Mouse (Mus musculus) forebrain, embryonic 12.5 days (tissue): ENCODE measurements at regions not wholly inside any gene's neighbourhood (a gene's known extent, or its start where the extent isn't known, plus 50 kb on each side); places are given as distances from the start of the nearest gene placed in this dataset.

Experiments used
- ATAC-seq: fragments of 200-750 bp; cut with Nextera tagmentation; 2 replicates; pipeline ENCODE4 v1.8.0; 2017; ENCODE audit warnings: moderate TSS enrichment; ENCODE audit not compliant: low FRiP score
- H3K27ac ChIP-seq: fragments of 300-500 bp; sonication (generic); 2 replicates; pipeline ENCODE4 v1.5.1; 2016; ENCODE audit warnings: mild to moderate bottlenecking
- H3K27me3 ChIP-seq: fragments of 300-500 bp; sonication (generic); 2 replicates; pipeline ENCODE4 v1.6.1; 2016; ENCODE audit warnings: mild to moderate bottlenecking
- H3K36me3 ChIP-seq: fragments of 300-500 bp; sonication (generic); replicated peaks from 2 replicates; pipeline ENCODE4 v1.6.1; 2016; ENCODE audit warnings: mild to moderate bottlenecking
- H3K4me1 ChIP-seq: fragments of 300-500 bp; sonication (generic); 2 replicates; pipeline ENCODE4 v1.6.1; 2016
- H3K4me2 ChIP-seq: fragments of 300-500 bp; sonication (generic); 2 replicates; pipeline ENCODE4 v1.6.1; 2016; ENCODE audit warnings: mild to moderate bottlenecking, moderate library complexity
- H3K4me3 ChIP-seq: fragments of 300-500 bp; sonication (generic); replicated peaks from 2 replicates; pipeline ENCODE4 v1.5.1; 2016; ENCODE audit warnings: mild to moderate bottlenecking
- H3K9ac ChIP-seq: fragments of 300-500 bp; sonication (generic); 2 replicates; pipeline ENCODE4 v1.6.1; 2016; ENCODE audit warnings: mild to moderate bottlenecking
- H3K9me3 ChIP-seq: fragments of 300-500 bp; sonication (generic); 2 replicates; pipeline ENCODE4 v1.6.1; 2016
- WGBS: fragments of 180-500 bp; shearing (Covaris S2); methylation state at CpG from one replicate; pipeline ENCODE4 v1.1.7; 2016; 5-methylcytosine and 5-hydroxymethylcytosine counted together

DNA sequence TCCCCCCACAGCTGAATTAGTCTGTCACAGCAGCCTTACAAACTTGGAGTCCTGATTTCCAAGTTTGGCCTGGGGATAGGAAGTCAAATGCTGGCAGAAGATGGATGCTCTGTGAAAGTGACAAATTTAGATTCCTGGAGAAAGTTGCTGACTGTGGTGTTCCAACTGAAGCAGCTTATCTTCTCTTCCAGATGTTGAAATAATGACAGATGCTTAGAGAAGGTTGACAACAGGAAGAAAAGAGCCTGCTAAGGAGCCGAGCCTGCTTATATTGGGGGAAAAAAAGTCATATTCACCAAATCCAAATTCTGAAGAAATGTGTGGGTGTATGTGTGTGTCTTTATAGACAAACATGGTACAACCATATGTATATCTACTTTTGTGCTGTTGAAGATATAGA, 1380.4 kb upstream of the Cdh8 start:
- Histone ChIP-seq H3K4me1 (no peaks in the 10 kb centered on the region), H3K4me2 (no peak overlapping the region), H3K4me3 (no peak overlapping the region), H3K27me3 (no peaks in the 10 kb centered on the region), H3K36me3 (no peaks in the 10 kb centered on the region), H3K9ac (no peak overlapping the region), H3K9me3 (no peaks in the 10 kb centered on the region), H3K27ac (no peak overlapping the region)
- 71% methylated on average over 1 of the region's 1 CpGs for WGBS
- ATAC-seq: no peak

DNA sequence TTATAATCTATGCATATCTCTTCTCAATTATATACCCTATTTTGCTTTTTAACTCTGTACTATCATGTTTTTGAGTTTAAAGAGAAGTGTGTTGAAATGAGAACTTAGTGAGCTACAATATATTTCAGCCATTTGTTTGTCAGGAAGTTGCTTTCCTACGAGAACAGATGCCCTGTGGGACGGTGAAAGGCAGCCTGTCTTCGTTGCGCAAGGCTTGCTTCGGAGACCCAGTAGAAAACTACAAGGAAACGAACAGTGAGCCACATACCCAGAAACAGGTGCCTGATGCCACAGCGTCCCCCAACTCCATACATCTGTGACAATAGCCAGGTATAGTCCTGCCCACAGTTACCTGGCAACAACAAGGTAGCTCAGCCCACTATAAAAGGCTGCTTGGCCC, 1377.7 kb upstream of the Cdh8 start:
- Histone ChIP-seq H3K4me1 (no peaks in the 10 kb centered on the region), H3K27ac (no peak overlapping the region), H3K9ac (no peak overlapping the region), H3K9me3 (no peaks in the 10 kb centered on the region), H3K36me3 (no peaks in the 10 kb centered on the region), H3K4me2 (no peak overlapping the region), H3K4me3 (no peak overlapping the region), H3K27me3 (no peaks in the 10 kb centered on the region)
- WGBS: 91% methylated on average over 7 of the region's 7 CpGs
- ATAC-seq: no peak

DNA sequence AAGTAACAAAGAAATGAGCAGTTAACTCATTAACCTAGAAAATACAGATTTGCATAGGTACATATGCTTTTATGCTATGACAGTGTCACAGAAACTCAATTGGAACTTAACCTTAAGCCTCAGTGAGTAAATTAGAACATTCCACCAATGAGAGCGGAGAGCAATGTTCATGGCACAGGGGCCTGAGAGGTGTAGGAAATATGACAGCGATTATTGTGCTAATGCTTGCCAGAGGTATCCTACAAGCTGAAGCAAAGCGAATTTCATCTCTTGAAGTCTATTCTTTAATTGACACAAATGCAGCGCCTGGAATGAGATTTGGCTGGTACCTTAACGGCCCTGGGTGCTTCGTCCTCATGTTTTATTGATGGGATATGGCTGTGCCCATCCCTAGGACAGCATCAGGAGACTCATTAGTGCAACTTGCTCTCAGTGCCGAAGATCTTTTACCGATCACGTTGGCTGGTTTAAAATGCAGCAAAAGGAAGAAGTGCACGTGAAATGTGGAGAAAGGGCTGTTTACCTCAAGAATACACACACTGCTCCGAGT, 1374.4 kb upstream of the Cdh8 start:
- no peak overlapping the region for H3K4me2 ChIP-seq
- no peaks in the 10 kb centered on the region for H3K4me1 ChIP-seq
- 75% methylated on average over 11 of the region's 11 CpGs for WGBS
- H3K4me3 ChIP-seq: no peak overlapping the region
- H3K27me3 ChIP-seq: no peaks in the 10 kb centered on the region
- no peak overlapping the region for H3K9ac ChIP-seq
- no peaks in the 10 kb centered on the region for H3K9me3 ChIP-seq
- H3K27ac ChIP-seq: no peak overlapping the region
- no peak for ATAC-seq
- H3K36me3 ChIP-seq: no peaks in the 10 kb centered on the region

DNA sequence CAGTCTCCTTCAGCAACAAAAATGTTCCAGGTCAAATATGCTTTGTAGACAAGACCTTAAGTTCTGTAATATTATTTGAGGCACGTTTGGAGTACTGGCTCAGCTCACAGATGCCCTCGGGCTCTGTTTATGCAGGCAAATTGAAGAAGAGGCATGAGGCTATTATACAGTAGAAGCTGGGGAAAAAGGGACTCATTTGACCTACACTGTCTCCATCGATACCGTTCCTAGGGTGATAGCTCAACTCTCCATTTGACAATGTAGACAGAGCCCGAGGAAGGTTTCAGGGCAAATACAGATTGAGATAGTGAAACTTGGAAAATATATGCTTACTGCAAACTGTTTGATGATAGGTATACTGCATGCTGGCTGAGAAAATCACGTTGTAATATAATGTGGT, 1371.9 kb upstream of the Cdh8 start:
- H3K4me3 ChIP-seq: no peak overlapping the region
- no peaks in the 10 kb centered on the region for H3K36me3 ChIP-seq
- H3K4me1 ChIP-seq: no peaks in the 10 kb centered on the region
- H3K27ac ChIP-seq: no peak overlapping the region
- 78% methylated on average over 6 of the region's 6 CpGs for WGBS
- H3K9me3 ChIP-seq: no peaks in the 10 kb centered on the region
- H3K4me2 ChIP-seq: no peak overlapping the region
- no peak overlapping the region for H3K9ac ChIP-seq
- ATAC-seq: no peak
- H3K27me3 ChIP-seq: no peaks in the 10 kb centered on the region

DNA sequence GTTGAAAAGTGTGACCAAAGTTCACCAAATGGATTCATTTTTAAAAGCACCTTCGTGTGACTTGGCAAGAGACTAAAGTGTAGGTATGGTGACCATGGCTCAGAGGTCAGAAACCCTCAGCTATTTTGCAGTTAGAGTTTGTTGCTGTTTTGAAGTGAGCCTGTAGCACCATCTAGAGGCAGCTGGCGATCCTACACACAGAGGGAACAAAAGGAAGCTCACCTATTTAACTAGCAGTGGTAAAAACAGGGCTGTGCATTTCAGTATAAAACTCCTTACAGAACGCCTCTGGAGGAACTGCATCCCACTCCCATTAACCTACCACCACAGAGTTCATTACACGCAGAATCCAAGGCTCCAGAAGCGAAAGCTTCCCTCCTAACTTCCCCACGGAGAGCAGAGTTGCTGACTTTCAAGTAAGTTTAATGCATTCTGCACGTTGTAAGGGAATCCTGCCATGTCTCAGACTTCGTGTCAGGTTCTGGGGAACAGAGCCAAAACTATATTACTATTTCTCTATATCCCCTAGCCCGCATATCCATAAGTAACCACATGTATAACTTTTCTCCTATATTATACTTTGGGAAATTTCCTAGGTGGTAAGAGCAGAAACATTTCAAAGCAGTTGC, 1356.6 kb upstream of the Cdh8 start:
- Histone ChIP-seq H3K9ac (peak overlapping the region; percentile 25; the same call in 1 of the 2 replicates), H3K4me1 (no peaks in the 10 kb centered on the region), H3K4me3 (no peak overlapping the region), H3K4me2 (0 out of 2 replicates have a peak overlapping the region, but pooled peaks have one; percentile 25), H3K27me3 (no peaks in the 10 kb centered on the region), H3K9me3 (no peaks in the 10 kb centered on the region), H3K36me3 (no peaks in the 10 kb centered on the region), H3K27ac (no peak overlapping the region)
- ATAC-seq: peak; percentile 64
- 27% methylated on average over 9 of the region's 9 CpGs for WGBS

DNA sequence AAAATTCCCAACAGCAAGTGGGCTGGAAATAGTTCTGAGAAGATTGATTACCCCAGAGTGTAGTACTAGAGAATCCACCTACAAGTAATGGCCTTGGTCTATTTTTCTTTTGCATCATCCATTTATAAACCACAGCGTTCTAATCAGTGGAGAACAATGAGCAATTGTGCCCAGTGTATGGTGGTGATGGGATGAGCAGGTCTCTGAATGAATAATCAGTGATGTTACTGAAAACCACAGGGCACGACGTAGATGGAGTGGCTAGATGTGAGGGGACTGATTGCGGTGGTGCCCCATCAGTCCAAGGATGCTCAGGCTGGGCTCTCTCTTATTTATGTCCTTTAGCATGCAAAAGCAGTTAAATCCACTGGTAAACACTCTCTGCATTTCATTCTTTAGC, 1353.3 kb upstream of the Cdh8 start:
- ATAC-seq: no peak
- H3K36me3 ChIP-seq: no peaks in the 10 kb centered on the region
- no peaks in the 10 kb centered on the region for H3K9me3 ChIP-seq
- H3K4me3 ChIP-seq: no peak overlapping the region
- no peak overlapping the region for H3K9ac ChIP-seq
- no peaks in the 10 kb centered on the region for H3K27me3 ChIP-seq
- H3K4me1 ChIP-seq: no peaks in the 10 kb centered on the region
- 52% methylated on average over 4 of the region's 4 CpGs for WGBS
- H3K27ac ChIP-seq: no peak overlapping the region
- no peak overlapping the region for H3K4me2 ChIP-seq

DNA sequence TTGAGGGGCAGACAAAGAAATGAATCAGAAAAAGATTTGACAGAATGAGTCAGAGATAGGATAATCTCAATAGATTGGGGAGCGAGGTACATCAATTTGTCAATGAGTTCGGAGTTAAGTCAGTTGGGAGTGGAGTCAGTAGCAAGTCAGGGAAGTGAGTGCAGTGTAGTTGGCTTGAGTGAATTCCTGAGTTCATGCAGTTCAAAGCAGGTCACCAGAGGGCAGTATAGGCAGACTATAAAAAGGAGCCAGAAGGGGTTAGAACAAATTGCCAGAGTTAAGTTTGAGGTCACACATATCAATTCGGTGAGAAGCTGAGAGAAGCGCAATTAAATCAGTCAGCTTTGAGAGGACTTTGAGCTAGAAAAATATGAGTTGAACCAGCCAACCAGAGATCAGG, 1317.7 kb upstream of the Cdh8 start:
- Histone ChIP-seq H3K36me3 (no peaks in the 10 kb centered on the region), H3K4me2 (no peak overlapping the region), H3K9me3 (no peaks in the 10 kb centered on the region), H3K27ac (no peak overlapping the region), H3K9ac (no peak overlapping the region), H3K27me3 (no peaks in the 10 kb centered on the region), H3K4me1 (no peaks in the 10 kb centered on the region), H3K4me3 (no peak overlapping the region)
- no peak for ATAC-seq
- WGBS: 85% methylated on average over 4 of the region's 4 CpGs

DNA sequence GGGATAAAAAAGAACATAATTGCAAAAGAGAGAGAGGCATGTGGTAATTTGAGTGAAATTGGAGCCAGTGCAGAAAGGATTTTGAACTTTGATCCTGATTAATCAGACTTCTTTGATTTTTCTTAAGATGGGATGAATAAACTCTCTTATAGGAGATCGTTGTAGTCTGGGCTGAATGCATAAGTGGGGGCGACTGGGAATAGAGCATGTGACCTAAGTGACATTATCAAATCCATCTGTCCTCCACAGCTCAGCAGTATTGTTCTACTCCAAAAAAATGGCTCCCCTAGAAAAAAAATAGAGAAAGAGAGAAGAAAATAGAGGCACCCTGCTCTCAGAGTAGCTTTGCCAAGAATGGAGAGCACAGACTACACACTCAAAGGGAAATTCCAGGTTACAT, 1286.1 kb upstream of the Cdh8 start:
- WGBS: 53% methylated on average over 2 of the region's 2 CpGs
- Histone ChIP-seq H3K9ac (no peak overlapping the region), H3K9me3 (no peaks in the 10 kb centered on the region), H3K27me3 (no peaks in the 10 kb centered on the region), H3K4me2 (no peak overlapping the region), H3K36me3 (no peaks in the 10 kb centered on the region), H3K27ac (no peak overlapping the region), H3K4me1 (no peaks in the 10 kb centered on the region), H3K4me3 (no peak overlapping the region)
- ATAC-seq: no peak

DNA sequence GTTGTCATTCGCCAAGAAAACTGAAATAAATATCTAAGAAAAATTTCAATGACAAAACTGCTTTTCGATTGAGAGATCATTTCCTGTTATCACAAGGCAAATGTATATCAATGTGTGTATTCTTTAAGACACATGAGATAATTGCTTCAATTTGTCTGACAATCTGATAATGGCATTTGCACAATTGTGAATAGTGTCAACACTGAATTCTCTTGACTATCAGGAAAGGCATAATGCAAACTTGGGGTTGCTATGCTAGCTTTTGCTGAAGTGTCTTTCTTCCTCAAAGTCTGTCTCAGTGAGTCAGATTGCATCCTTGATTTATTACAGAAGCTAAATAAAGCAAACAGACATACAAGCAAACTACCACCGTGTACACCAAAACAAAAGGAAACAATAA, 1278.8 kb upstream of the Cdh8 start:
- H3K9ac ChIP-seq: no peak overlapping the region
- no peak overlapping the region for H3K27ac ChIP-seq
- no peaks in the 10 kb centered on the region for H3K36me3 ChIP-seq
- no peak for ATAC-seq
- no peaks in the 10 kb centered on the region for H3K4me1 ChIP-seq
- no peak overlapping the region for H3K4me3 ChIP-seq
- WGBS: 82% methylated on average over 3 of the region's 3 CpGs
- no peaks in the 10 kb centered on the region for H3K27me3 ChIP-seq
- H3K9me3 ChIP-seq: no peaks in the 10 kb centered on the region
- no peak overlapping the region for H3K4me2 ChIP-seq

DNA sequence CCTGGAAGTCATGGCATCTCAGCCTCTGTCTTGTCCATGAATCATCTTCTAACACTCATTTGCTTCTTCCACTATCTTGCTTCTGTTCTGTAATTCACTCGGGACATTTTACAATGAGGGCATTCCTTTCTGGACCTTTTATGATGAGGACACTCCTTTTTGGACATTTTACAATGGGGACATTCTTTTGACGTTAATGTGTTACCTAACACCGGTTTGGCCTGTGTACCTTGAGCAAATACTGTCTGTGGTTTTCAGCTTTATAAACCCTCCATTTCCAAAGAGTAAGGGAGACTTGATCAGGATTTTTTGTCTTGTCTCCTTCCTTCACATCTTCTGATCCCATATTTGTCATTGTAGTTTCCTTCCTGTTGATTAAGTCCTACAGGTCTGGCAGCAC, 1262.3 kb upstream of the Cdh8 start:
- Histone ChIP-seq H3K9ac (no peak overlapping the region), H3K4me1 (no peaks in the 10 kb centered on the region), H3K36me3 (no peaks in the 10 kb centered on the region), H3K27ac (no peak overlapping the region), H3K4me2 (no peak overlapping the region), H3K27me3 (no peaks in the 10 kb centered on the region), H3K4me3 (no peak overlapping the region), H3K9me3 (no peaks in the 10 kb centered on the region)
- no peak for ATAC-seq
- WGBS: 86% methylated on average over 3 of the region's 3 CpGs
